Mouse (Mus musculus) myocyte (in vitro differentiated cells): ENCODE measurements around the gene Dcaf5. TPM values are rescaled to one million over a fixed set of nuclear protein-coding genes. Genes with fewer than 3 reads are reported as not detected.
A peak's percentile ranks its signal among the peaks of the same experiment; 100 is the strongest.

Experiments used
- H3K27me3 ChIP-seq: one replicate; pipeline ENCODE4 v1.6.1; 2011; ENCODE audit not compliant: control insufficient read depth, insufficient read depth, insufficient read length
- H3K36me3 ChIP-seq: one replicate; pipeline ENCODE4 v1.6.1; 2011; ENCODE audit not compliant: control insufficient read depth, insufficient read depth
- H3K4me2 ChIP-seq: one replicate; pipeline ENCODE4 v1.6.1; 2011; ENCODE audit warnings: low read depth, control low read depth
- H3K4me3 ChIP-seq: one replicate; pipeline ENCODE4 v1.5.1; 2011; ENCODE audit warnings: mild to moderate bottlenecking, control low read depth, moderate library complexity
- H3K79me2 ChIP-seq: one replicate; pipeline ENCODE4 v1.6.1; 2011; ENCODE audit not compliant: control insufficient read depth, insufficient read depth
- H3ac ChIP-seq: one replicate; pipeline ENCODE4 v1.6.1; 2011; ENCODE audit not compliant: control insufficient read depth, insufficient read length
- CEBPB ChIP-seq: IDR thresholded peaks from 2 replicates; pipeline ENCODE4 v1.6.1; 2011; ENCODE audit warnings: mild to moderate bottlenecking, moderate library complexity; ENCODE audit not compliant: poor library complexity, insufficient read depth, severe bottlenecking
- E2F4 ChIP-seq: IDR thresholded peaks from one replicate; pipeline ENCODE4 v1.6.1; 2011; ENCODE audit warnings: mild to moderate bottlenecking, control low read depth, moderate library complexity; ENCODE audit not compliant: insufficient read depth
- MAX ChIP-seq: IDR thresholded peaks from one replicate; pipeline ENCODE4 v1.6.1; 2011; ENCODE audit warnings: low read depth, mild to moderate bottlenecking, control low read depth
- MYOD1 ChIP-seq, 3 experiments: IDR thresholded peaks; one replicate each; pipeline ENCODE4 v1.6.1; 2011; ENCODE audit warnings: control low read depth in 2 of 3, low read depth in 2 of 3, mild to moderate bottlenecking in 2 of 3, moderate library complexity in 1 of 3; ENCODE audit not compliant: insufficient read length in 2 of 3, control insufficient read depth in 1 of 3
- MYOG ChIP-seq, 3 experiments: IDR thresholded peaks; one replicate each; pipeline ENCODE4 v1.6.1; 2011; ENCODE audit warnings: control low read depth in 2 of 3, low read depth in 2 of 3, mild to moderate bottlenecking in 2 of 3; ENCODE audit not compliant: insufficient read length in 2 of 3, control insufficient read depth in 1 of 3, insufficient read depth in 1 of 3
- POLR2A ChIP-seq: IDR thresholded peaks from one replicate; pipeline ENCODE4 v1.6.1; 2011; ENCODE audit warnings: low read depth, mild to moderate bottlenecking, control low read depth, moderate library complexity; ENCODE audit not compliant: insufficient read length
- POLR2AphosphoS2 ChIP-seq: IDR thresholded peaks from one replicate; pipeline ENCODE4 v1.6.1; 2011; ENCODE audit warnings: low read depth, control low read depth; ENCODE audit not compliant: insufficient read length
- REST ChIP-seq: IDR thresholded peaks from one replicate; pipeline ENCODE4 v1.6.1; 2011; ENCODE audit warnings: mild to moderate bottlenecking, control low read depth, moderate library complexity; ENCODE audit not compliant: insufficient read depth, insufficient read length
- SRF ChIP-seq: IDR thresholded peaks from one replicate; pipeline ENCODE4 v1.6.1; 2011; ENCODE audit warnings: low read depth; ENCODE audit not compliant: control insufficient read depth, insufficient read length
- TCF12 ChIP-seq: IDR thresholded peaks from one replicate; pipeline ENCODE4 v1.6.1; 2011; ENCODE audit warnings: mild to moderate bottlenecking, control low read depth; ENCODE audit not compliant: poor library complexity, insufficient read depth, severe bottlenecking
- TCF3 ChIP-seq: IDR thresholded peaks from one replicate; pipeline ENCODE4 v1.6.1; 2011; ENCODE audit warnings: low read depth, control low read depth; ENCODE audit not compliant: insufficient read length
- USF1 ChIP-seq: IDR thresholded peaks from one replicate; pipeline ENCODE4 v1.6.1; 2011; ENCODE audit warnings: low read depth, mild to moderate bottlenecking, control low read depth, moderate library complexity
- polyA plus RNA-seq: library from polyadenylated mRNA; unstranded; fragments of >200 nt; fragmentation: generic; extraction: Trizol; gene quantifications from one replicate; pipeline ENCODE4 v1.2.1, GENCODE M21; 2012; ENCODE audit warnings: missing spikeins

Dcaf5 gene
- polyA plus RNA-seq, 1 experiment: 17.7 TPM

DNA sequence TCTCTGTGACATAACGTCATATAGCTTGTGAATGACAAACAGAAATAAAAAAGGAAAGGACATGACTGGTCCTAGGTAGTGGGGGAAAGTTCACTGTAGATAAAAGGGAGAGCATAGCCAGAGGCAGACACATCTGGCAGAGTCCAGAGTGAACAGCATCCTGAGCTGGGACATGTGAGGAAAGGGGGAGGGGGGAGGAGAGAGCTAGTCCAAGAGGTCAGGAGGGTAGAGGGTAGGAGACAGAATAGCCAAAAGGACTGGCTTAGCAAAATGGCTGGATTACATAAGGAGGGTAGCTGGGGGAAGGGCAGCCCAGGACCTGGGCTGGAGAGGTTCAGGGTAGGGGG lies 111.6 kb downstream of the Dcaf5 start:
- Histone ChIP-seq H3K36me3 (no peaks in the 10 kb centered on the region), H3K4me2 (no peak overlapping the region), H3K79me2 (no peaks in the 10 kb centered on the region), H3ac (no peak overlapping the region), H3K4me3 (no peak overlapping the region), H3K27me3 (no peaks in the 10 kb centered on the region)
- TF ChIP-seq SRF: no peak
- TF ChIP-seq E2F4: no peak
- no peak for TF ChIP-seq TCF12
- TF ChIP-seq MYOG (IDR thresholded peaks at IDR 0.05; ENCODE audit: control insufficient read depth in 1 of 3, insufficient read depth in 1 of 3, insufficient read length in 2 of 3, low read depth in 2 of 3): no peak
- no peak for TF ChIP-seq CEBPB
- no peak for TF ChIP-seq POLR2AphosphoS2
- TF ChIP-seq MAX: no peak
- no peak for TF ChIP-seq REST
- no peak for TF ChIP-seq POLR2A
- no peak for TF ChIP-seq TCF3

DNA sequence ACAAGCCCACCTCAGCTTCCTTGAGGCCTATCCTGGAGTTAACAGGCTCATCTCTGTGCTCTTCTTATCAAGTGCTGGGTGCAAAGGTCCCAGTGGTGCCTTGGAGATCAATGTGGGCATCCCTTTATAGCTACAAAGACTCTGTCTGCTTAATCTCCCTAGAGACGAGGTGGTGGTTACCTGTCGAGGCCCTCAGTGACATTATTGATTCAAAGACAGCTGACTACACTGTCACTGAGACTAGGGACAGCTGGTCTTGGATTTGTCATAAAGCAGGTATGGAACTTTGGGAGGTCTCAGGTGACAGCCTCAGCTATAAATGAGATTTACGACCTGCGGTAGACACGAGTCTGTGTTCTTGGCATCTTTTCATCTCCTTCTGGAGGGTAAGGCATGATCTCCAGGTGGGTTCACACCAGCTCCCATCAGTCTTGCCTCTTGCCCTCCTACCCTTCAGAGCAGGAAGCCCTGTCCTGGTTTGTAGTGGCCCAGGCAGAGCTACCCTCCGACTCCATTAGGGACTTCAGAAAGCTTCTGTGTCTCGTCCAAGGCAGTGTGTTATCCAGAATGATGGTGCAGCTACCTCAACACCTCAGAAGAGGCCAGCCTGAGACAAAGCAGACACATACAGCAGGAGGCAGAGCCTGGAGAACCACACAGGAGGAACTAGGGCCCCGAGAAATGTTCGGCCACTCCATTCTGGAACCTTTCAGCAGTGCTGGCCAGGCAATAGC lies 112.2 kb downstream of the Dcaf5 start:
- TF ChIP-seq TCF12 (no peak), USF1 (no peak), CEBPB (no peak), POLR2A (no peak), MAX (no peak), MYOD1 (IDR thresholded peaks at IDR 0.05; ENCODE audit: control insufficient read depth in 1 of 3, insufficient read length in 2 of 3, low read depth in 2 of 3) (no peak), E2F4 (no peak), TCF3 (no peak), MYOG (IDR thresholded peaks at IDR 0.05; ENCODE audit: control insufficient read depth in 1 of 3, insufficient read depth in 1 of 3, insufficient read length in 2 of 3, low read depth in 2 of 3) (no peak)
- Histone ChIP-seq H3K36me3 (no peaks in the 10 kb centered on the region), H3K4me3 (no peak overlapping the region), H3K27me3 (no peaks in the 10 kb centered on the region), H3K4me2 (no peak overlapping the region), H3K79me2 (no peaks in the 10 kb centered on the region), H3ac (no peak overlapping the region)

DNA sequence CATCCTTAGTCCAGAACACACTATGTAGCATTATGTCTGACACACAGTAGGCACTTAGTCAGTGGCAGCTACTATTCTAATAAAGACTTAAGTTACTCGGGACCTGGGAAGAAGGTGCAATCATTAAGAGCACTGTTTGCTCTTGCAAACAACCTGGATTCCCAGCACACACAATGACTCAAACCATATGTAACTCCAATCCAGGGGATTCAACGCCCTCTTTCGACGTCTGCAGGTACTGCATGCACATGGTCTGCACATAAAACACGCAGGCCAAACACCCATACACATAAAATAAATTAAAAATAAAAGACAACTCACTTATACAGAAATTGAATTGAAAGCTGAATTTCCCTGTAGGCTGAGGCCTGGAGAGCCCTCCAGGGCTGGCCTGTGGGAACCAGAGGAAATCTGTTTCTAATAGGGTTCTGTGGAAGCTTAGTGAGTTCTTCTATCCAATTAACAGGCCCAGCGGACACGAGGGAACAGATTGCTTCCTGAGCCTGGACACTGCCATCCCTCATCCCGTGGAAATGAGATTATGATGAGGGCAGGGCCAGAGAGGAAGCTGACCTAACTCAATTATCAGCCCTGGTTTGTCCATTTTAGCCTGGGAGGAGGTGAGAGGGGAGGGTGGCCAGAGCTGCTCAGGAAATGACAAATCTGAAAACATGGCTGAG lies 112.9 kb downstream of the Dcaf5 start:
- Histone ChIP-seq H3K79me2 (no peaks in the 10 kb centered on the region), H3K36me3 (no peaks in the 10 kb centered on the region), H3K4me3 (no peak overlapping the region), H3K27me3 (no peaks in the 10 kb centered on the region), H3K4me2 (no peak overlapping the region), H3ac (no peak overlapping the region)
- TF ChIP-seq CEBPB (no peak), POLR2A (no peak)

DNA sequence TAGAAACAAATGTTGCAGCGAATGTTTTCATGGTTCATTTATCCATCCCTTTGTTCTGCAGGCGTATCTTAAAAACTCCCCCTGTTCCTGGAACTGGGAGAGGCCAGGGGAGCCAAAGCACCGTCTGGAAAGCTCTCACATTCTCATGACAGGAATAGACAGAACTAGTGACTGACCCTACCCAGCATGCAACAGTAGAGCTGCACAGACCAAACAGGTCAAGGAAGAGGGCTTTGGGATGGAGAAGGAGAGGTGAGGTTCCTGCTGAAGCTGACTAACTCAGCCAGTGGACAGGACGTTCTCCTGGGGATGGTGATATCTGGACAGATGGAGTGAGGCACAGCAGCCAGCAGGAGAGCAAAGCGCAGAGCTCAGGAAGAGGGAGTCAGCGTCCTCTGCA lies 113.9 kb downstream of the Dcaf5 start:
- Histone ChIP-seq H3K4me3 (no peak overlapping the region), H3ac (no peak overlapping the region), H3K4me2 (no peak overlapping the region), H3K36me3 (no peaks in the 10 kb centered on the region), H3K79me2 (no peaks in the 10 kb centered on the region), H3K27me3 (no peaks in the 10 kb centered on the region)
- TF ChIP-seq POLR2A (no peak), TCF12 (no peak), MYOD1 (IDR thresholded peaks at IDR 0.05; ENCODE audit: control insufficient read depth in 1 of 3, insufficient read length in 2 of 3, low read depth in 2 of 3) (no peak), E2F4 (no peak)

DNA sequence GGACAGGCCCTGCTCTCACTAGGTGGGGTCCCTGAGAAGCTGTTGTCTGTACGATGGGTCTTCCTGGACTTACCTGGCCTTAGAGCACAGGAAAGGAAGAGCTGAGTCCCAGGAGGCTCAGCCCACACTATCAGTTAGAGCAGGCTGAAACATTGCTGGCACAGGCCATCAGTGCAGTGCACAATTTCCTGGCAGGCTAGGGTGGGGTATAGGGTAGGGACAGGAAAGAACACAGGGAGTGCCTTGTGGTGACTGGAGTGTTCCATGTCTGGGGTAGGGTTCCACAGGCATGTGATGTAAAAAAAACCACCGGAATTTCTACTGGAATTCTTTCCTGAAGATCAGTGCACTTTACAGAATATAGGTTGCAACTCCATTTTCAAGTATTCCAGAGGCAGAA lies 117.3 kb downstream of the Dcaf5 start:
- Histone ChIP-seq H3K27me3 (no peaks in the 10 kb centered on the region), H3K4me3 (no peak overlapping the region), H3K79me2 (no peaks in the 10 kb centered on the region), H3K4me2 (peak overlapping the region; percentile 49), H3ac (no peak overlapping the region), H3K36me3 (no peaks in the 10 kb centered on the region)
- TF ChIP-seq MYOG (IDR thresholded peaks at IDR 0.05; ENCODE audit: control insufficient read depth in 1 of 3, insufficient read depth in 1 of 3, insufficient read length in 2 of 3, low read depth in 2 of 3) (peak in 1 of 3 experiments; percentile 63), POLR2A (no peak)
